Mouse (Mus musculus): Measurements from ENCODE around the gene Lrrc41.

DNA sequence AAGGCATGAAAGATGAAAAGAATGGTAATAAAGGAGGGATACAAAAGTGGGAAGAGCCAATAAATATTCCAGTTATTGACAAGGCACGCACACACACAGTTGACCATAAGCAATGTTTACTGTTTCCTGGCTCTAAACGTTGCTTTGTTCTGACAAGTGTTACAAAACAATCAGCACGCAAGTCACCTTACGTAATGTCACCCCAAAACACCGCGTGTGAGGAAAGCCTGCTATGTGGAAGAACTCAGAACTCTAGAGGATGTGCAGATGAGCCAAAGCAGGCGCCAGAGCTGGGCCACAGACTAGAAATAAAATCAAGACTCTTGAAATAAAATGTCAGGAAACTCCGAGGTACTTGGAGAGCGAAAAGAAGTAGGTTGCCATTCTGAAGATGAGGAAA, 42.2 kb upstream of the Lrrc41 start:
- TF ChIP-seq CTCF (IDR thresholded peaks at IDR 0.05; ENCODE audit: insufficient read depth, low read depth, low read length) (no peak), POLR2A (IDR thresholded peaks at IDR 0.05; ENCODE audit: insufficient read depth, low read depth, low read length) (no peak)
